Mouse (Mus musculus): ENCODE measurements around the gene Dnajc16. TPM values are rescaled to one million over a fixed set of nuclear protein-coding genes. Genes with fewer than 3 reads are reported as not detected.

Dnajc16 gene
- polyA plus RNA-seq, 1 experiment from 2014 or later, result 4.4 TPM

DNA sequence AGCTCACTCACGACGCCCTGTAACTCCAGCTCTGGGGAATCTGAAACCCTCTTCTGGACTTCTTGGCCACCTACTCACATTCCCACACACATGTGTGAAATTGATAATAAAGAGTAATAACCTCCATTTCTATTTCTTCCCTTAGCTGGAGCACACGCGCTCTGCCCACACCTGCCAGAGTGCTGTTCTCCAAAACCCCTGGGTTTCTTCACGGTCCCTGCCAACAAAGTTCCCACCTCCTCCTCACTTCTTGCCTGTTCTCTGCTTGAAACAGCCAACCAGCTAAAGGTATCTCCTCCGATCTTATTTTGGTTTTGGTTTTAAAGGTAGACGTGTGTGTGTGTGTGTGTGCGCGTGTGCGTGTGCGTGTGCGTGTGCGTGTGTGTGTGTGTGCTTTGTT lies 60.3 kb downstream of the Dnajc16 start:
- no peak for ATAC-seq (replicated peaks; ENCODE audit: extremely low read depth, insufficient read depth, low FRiP score)
- H3K9ac ChIP-seq (ENCODE audit: low read length), result no peak overlapping the region
- 79% methylated on average over 13 of the region's 13 CpGs for WGBS

GRCm38 (mm10) chr4:141729266-141729665 lies 61.5 kb downstream of the Dnajc16 start:
- no peak overlapping the region for H3K27ac ChIP-seq (ENCODE audit: low read length)
- no peak overlapping the region for H3K9ac ChIP-seq (ENCODE audit: low read length)
- H3K4me3 ChIP-seq (ENCODE audit: low read length), result no peak overlapping the region
- H3K27me3 ChIP-seq (ENCODE audit: control insufficient read depth, insufficient read depth, low read length), result no peaks in the 10 kb centered on the region
- no peak overlapping the region for H3K4me2 ChIP-seq (ENCODE audit: low read depth, low read length)
- H3K9me3 ChIP-seq (replicated peaks; ENCODE audit: control insufficient read depth, low read length), result no peaks in the 10 kb centered on the region
- WGBS, result 77% methylated on average over 3 of the region's 3 CpGs
- no peaks in the 10 kb centered on the region for H3K36me3 ChIP-seq (ENCODE audit: control insufficient read depth, insufficient read depth)
- no peak for ATAC-seq (replicated peaks; ENCODE audit: extremely low read depth, insufficient read depth, low FRiP score)
- peaks cover 2% of the 10 kb centered on the region; the same call in 1 of the 2 replicates for H3K4me1 ChIP-seq (ENCODE audit: control insufficient read depth, insufficient read depth, low read length)

More for the DNA sequence above, 60.3 kb downstream of the Dnajc16 start:
- Histone ChIP-seq H3K4me3 (ENCODE audit: low read length) (no peak overlapping the region), H3K4me1 (ENCODE audit: control insufficient read depth, insufficient read depth, low read length) (peaks cover 8% of the 10 kb centered on the region), H3K36me3 (ENCODE audit: control insufficient read depth, insufficient read depth) (no peaks in the 10 kb centered on the region), H3K4me2 (ENCODE audit: low read depth, low read length) (no peak overlapping the region), H3K9me3 (replicated peaks; ENCODE audit: control insufficient read depth, low read length) (no peaks in the 10 kb centered on the region), H3K27me3 (ENCODE audit: control insufficient read depth, insufficient read depth, low read length) (no peaks in the 10 kb centered on the region), H3K27ac (ENCODE audit: low read length) (no peak overlapping the region)

GRCm38 (mm10) chr4:141725738-141726137 lies 65.0 kb downstream of the Dnajc16 start:
- no peak overlapping the region for H3K27ac ChIP-seq (ENCODE audit: low read length)
- ATAC-seq (replicated peaks; ENCODE audit: extremely low read depth, insufficient read depth, low FRiP score), result no peak
- H3K4me3 ChIP-seq (ENCODE audit: low read length), result no peak overlapping the region

GRCm38 (mm10) chr4:141725277-141725676 lies 65.5 kb downstream of the Dnajc16 start:
- no peak for ATAC-seq (replicated peaks; ENCODE audit: extremely low read depth, insufficient read depth, low FRiP score)
- peaks cover 2% of the 10 kb centered on the region; the same call in 1 of the 2 replicates for H3K36me3 ChIP-seq (ENCODE audit: control insufficient read depth, insufficient read depth)
- H3K4me1 ChIP-seq (ENCODE audit: control insufficient read depth, insufficient read depth, low read length), result peaks cover 23% of the 10 kb centered on the region
- no peaks in the 10 kb centered on the region for H3K27me3 ChIP-seq (ENCODE audit: control insufficient read depth, insufficient read depth, low read length)
- no peak overlapping the region for H3K4me2 ChIP-seq (ENCODE audit: low read depth, low read length)
- H3K27ac ChIP-seq (ENCODE audit: low read length), result no peak overlapping the region
- no peak overlapping the region for H3K9ac ChIP-seq (ENCODE audit: low read length)
- no peak overlapping the region for H3K4me3 ChIP-seq (ENCODE audit: low read length)
- H3K9me3 ChIP-seq (replicated peaks; ENCODE audit: control insufficient read depth, low read length), result no peaks in the 10 kb centered on the region
- WGBS, result 75% methylated on average over 5 of the region's 5 CpGs

More at GRCm38 (mm10) chr4:141725738-141726137, 65.0 kb downstream of the Dnajc16 start:
- H3K4me2 ChIP-seq (ENCODE audit: low read depth, low read length), result no peak overlapping the region
- H3K36me3 ChIP-seq (ENCODE audit: control insufficient read depth, insufficient read depth), result no peaks in the 10 kb centered on the region
- H3K4me1 ChIP-seq (ENCODE audit: control insufficient read depth, insufficient read depth, low read length), result peaks cover 20% of the 10 kb centered on the region
- no peaks in the 10 kb centered on the region for H3K27me3 ChIP-seq (ENCODE audit: control insufficient read depth, insufficient read depth, low read length)
- H3K9me3 ChIP-seq (replicated peaks; ENCODE audit: control insufficient read depth, low read length), result no peaks in the 10 kb centered on the region
- WGBS, result 50% methylated on average over 3 of the region's 3 CpGs
- no peak overlapping the region for H3K9ac ChIP-seq (ENCODE audit: low read length)

DNA sequence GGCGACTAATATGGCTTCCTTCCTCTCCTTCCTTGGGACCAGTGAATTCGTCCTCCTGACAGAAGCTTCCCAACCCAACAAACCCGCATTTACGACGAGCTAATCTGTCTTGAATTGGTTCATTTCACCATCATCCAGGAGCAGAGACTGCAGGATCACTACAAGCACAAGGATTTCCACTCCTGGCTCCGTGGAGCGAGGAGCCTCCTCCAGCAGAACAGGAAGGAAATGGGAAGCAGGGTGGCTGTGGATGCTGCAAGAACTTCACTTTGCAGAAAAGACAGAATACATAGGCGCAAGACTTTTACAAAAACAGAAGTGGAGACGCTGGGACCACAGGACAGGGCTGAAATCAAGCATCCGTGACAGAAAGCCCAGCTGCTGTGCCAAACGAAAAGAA lies 66.1 kb downstream of the Dnajc16 start:
- Histone ChIP-seq H3K4me1 (ENCODE audit: control insufficient read depth, insufficient read depth, low read length) (peaks cover 26% of the 10 kb centered on the region), H3K36me3 (ENCODE audit: control insufficient read depth, insufficient read depth) (peaks cover 5% of the 10 kb centered on the region; the same call in 1 of the 2 replicates), H3K4me2 (ENCODE audit: low read depth, low read length) (no peak overlapping the region), H3K9me3 (replicated peaks; ENCODE audit: control insufficient read depth, low read length) (no peaks in the 10 kb centered on the region; the same call in 1 of the 2 replicates), H3K4me3 (ENCODE audit: low read length) (no peak overlapping the region), H3K27me3 (ENCODE audit: control insufficient read depth, insufficient read depth, low read length) (no peaks in the 10 kb centered on the region), H3K9ac (ENCODE audit: low read length) (no peak overlapping the region), H3K27ac (ENCODE audit: low read length) (no peak overlapping the region)
- no peak for ATAC-seq (replicated peaks; ENCODE audit: extremely low read depth, insufficient read depth, low FRiP score)
- 62% methylated on average over 11 of the region's 11 CpGs for whole genome bisulfite sequencing

DNA sequence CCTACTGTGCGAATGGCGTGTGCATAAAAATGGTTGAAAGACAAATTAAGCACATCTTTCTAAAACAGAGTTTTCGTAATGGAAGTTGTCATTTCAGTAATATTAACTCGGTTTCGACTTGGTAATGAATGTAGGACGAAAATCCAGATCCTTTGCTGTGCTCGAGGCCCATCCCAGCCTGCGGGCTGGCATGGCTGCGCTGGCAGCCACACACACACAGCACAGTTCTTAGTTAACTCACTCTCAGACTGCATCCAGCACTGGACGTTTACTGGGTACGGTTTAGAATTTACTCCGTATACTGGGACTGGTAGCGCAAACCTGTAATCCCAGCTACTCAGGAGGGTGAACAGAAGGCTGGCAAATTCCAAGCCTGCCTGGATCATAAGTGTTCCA lies 67.1 kb downstream of the Dnajc16 start:
- 10% methylated on average over 13 of the region's 13 CpGs for WGBS
- ATAC-seq (replicated peaks; ENCODE audit: extremely low read depth, insufficient read depth, low FRiP score), result no peak
- Histone ChIP-seq H3K36me3 (ENCODE audit: control insufficient read depth, insufficient read depth) (peaks cover 5% of the 10 kb centered on the region; the same call in 1 of the 2 replicates), H3K4me1 (ENCODE audit: control insufficient read depth, insufficient read depth, low read length) (peaks cover 26% of the 10 kb centered on the region), H3K4me2 (ENCODE audit: low read depth, low read length) (peak overlapping the region; percentile 92), H3K27me3 (ENCODE audit: control insufficient read depth, insufficient read depth, low read length) (no peaks in the 10 kb centered on the region), H3K9ac (ENCODE audit: low read length) (peak overlapping the region; percentile 99), H3K27ac (ENCODE audit: low read length) (peak overlapping the region; percentile 97), H3K4me3 (ENCODE audit: low read length) (peak overlapping the region; percentile 99), H3K9me3 (replicated peaks; ENCODE audit: control insufficient read depth, low read length) (no peaks in the 10 kb centered on the region; the same call in 1 of the 2 replicates)

DNA sequence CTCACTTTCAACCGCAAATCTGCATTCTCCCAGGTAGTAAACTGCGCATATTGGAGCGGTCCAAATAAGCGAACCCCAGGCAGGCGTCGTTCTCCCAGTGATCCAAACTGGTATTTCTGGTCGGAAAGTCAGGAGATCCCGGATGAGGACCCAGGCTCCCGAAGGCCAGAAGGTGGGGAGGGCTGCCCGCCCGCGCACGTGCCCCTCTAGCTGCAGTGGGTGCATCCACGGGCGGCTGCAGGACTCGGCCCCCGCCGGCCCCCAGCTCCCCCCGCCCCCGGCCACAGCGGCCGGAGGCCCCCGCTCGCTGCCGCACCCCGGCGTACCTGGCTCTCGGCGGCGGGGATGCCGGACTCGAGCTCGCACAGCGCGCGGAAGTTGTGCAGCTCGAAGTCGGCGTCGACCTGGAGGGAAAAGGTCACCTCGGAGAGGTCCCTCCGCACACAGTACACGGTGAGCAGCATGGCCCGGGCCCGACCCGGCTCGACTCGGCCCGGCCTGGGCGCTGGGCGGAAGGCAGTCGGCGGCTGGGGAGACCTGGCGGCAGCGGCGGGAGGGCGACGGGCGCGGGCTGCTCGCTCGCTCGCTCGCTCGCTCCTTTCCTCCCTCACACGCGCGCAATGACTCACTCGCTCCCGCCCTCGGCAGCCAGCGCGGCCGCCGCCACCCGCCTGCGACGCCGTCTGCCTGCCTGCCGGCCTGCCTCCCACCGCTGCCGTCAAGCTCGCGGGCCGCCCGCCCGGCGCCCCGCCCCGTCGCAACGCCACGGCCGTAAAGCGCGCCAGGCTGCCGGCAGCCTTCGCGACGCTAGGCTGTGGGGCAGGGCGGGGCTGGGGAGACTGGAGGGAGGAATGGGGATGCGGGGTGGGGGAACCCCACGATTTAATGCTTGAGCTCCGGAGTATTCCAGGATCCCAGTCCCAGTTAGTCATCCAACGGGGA lies 67.7 kb downstream of the Dnajc16 start, which contains the start of gene Ddi2:
Ddi2 (minus strand) TSS at position 689 of the 942 bp plus-strand sequence.
- H3K27me3 ChIP-seq (ENCODE audit: control insufficient read depth, insufficient read depth, low read length), result no peaks in the 10 kb centered on the region
- H3K9me3 ChIP-seq (replicated peaks; ENCODE audit: control insufficient read depth, low read length), result no peaks in the 10 kb centered on the region; the same call in 1 of the 2 replicates
- H3K27ac ChIP-seq (ENCODE audit: low read length), result peak within 1 kb of the TSS; percentile 97
- H3K36me3 ChIP-seq (ENCODE audit: control insufficient read depth, insufficient read depth), result peaks cover 5% of the 10 kb centered on the region; the same call in 1 of the 2 replicates
- peaks cover 26% of the 10 kb centered on the region for H3K4me1 ChIP-seq (ENCODE audit: control insufficient read depth, insufficient read depth, low read length)
- peak; percentile 88 for ATAC-seq (replicated peaks; ENCODE audit: extremely low read depth, insufficient read depth, low FRiP score)
- peak within 1 kb of the TSS; percentile 92 for H3K4me2 ChIP-seq (ENCODE audit: low read depth, low read length)
- under 1% methylated on average over 105 of the region's 105 CpGs for WGBS
- peak within 1 kb of the TSS; percentile 99 for H3K4me3 ChIP-seq (ENCODE audit: low read length)
- H3K9ac ChIP-seq (ENCODE audit: low read length), result peak within 1 kb of the TSS; percentile 99

- H3K4me2 ChIP-seq (ENCODE audit: low read depth, low read length), result peak overlapping the region; percentile 92
- peaks cover 7% of the 10 kb centered on the region; the same call in 1 of the 2 replicates for H3K36me3 ChIP-seq (ENCODE audit: control insufficient read depth, insufficient read depth)
- H3K9ac ChIP-seq (ENCODE audit: low read length), result peak overlapping the region; percentile 99
- WGBS, result 35% methylated on average over 6 of the region's 6 CpGs
- H3K4me1 ChIP-seq (ENCODE audit: control insufficient read depth, insufficient read depth, low read length), result peaks cover 26% of the 10 kb centered on the region
- no peaks in the 10 kb centered on the region; the same call in 1 of the 2 replicates for H3K9me3 ChIP-seq (replicated peaks; ENCODE audit: control insufficient read depth, low read length)
- peak overlapping the region; percentile 97 for H3K27ac ChIP-seq (ENCODE audit: low read length)
- ATAC-seq (replicated peaks; ENCODE audit: extremely low read depth, insufficient read depth, low FRiP score), result no peak
- no peaks in the 10 kb centered on the region for H3K27me3 ChIP-seq (ENCODE audit: control insufficient read depth, insufficient read depth, low read length)
- H3K4me3 ChIP-seq (ENCODE audit: low read length), result peak overlapping the region; percentile 99
These were observed 68.8 kb downstream of the Dnajc16 start for GRCm38 (mm10) chr4:141721961-141722360.

All from heart, embryonic 16.5 days (tissue).